Comparison of ENCODE assay signal across 16 mouse cellular contexts in the genomic region with DNA sequence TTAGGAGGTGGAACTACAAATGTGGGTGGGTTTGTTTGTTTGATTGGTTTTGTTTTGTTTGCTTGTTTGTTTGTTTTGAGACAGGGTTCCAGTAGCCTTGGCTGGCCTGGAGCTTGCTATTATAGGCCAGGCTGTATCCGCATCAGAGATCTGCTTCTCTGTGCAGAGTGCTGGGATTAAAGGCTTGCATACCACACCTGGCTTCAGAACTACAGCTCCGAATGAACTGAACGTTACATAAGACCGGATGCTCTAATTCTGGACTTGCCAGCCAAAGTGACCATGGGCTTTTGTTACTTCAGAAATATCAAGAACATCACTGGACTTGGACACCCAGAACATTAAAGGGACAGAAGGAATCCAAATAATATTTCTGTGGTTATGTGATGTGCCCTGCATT.
"Had no signal": no experiment of that assay in that cellular context is flagged by ENCODE, and none has a peak within 500 bp of the region (broad histone marks: within the 10 kb centered on the region; RNA-seq: fewer than 3 reads in every experiment).

No protein-coding gene starts in this region.

- H3K4me3 ChIP-seq: neural tube, embryonic 13.5 days; neural tube, embryonic 15.5 days; stomach, embryonic 15.5 days had no signal

- H3K4me2 ChIP-seq: neural tube, embryonic 13.5 days; neural tube, embryonic 15.5 days; stomach, embryonic 15.5 days had no signal

- H3K27me3 ChIP-seq: neural tube, embryonic 13.5 days; neural tube, embryonic 15.5 days; stomach, embryonic 15.5 days had no signal

- H3K36me3 ChIP-seq: neural tube, embryonic 13.5 days; neural tube, embryonic 15.5 days; stomach, embryonic 15.5 days had no signal

- H3K9me3 ChIP-seq: neural tube, embryonic 13.5 days; neural tube, embryonic 15.5 days; stomach, embryonic 15.5 days had no signal

- DNase-seq: retina, postnatal 1 day; right cerebral cortex, adult 18-20 months; right cerebral cortex, postnatal 14 days; right cerebral cortex, postnatal 25 days; right cerebral cortex, postnatal 4 days; spleen, adult 18-20 months; thymus, adult 18-20 months; thymus, adult 2 months; thymus, postnatal 14 days; thymus, postnatal 25 days; thymus, postnatal 36 days; thymus, postnatal 4 days had no signal

- H3K9ac ChIP-seq: neural tube, embryonic 13.5 days; neural tube, embryonic 15.5 days; stomach, embryonic 15.5 days had no signal

- H3K27ac ChIP-seq: stomach, postnatal 0 days had no signal
